Mouse (Mus musculus): Measurements from ENCODE around the gene Lrrc26.
A peak's percentile ranks its signal among the peaks of the same experiment; 100 is the strongest.

DNA sequence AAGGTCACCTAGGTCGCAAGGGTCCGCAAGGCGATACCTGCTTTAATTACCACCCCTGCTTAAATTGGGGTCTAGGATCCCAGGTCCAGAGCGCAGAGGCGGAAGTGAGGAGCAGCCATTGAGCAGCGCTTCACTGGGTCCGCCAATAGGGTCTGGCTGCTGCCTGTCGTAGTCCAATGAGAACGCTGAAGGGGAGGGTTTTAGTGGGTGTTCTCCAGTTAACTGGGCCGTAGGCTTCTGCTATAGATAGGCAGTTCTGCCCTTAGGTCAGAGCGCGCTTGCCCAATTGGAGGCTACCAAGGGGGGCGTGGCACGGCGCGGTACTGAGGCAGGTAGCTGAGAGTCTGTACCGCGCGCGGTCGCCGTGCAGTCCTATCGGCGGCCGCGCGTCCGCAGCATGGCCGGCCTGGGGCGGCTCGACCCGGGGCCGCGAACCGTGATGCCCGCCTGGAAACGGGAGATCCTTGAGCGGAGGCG, 27.4 kb upstream of the Lrrc26 start, which contains the start of gene Tprn:
- TF ChIP-seq EP300 (optimal IDR thresholded peaks at IDR 0.05) = peak; percentile 61
- 0 out of 2 replicates have a peak, but pooled peaks have one; percentile 9 for TF ChIP-seq CTCF (IDR thresholded peaks at IDR 0.05; ENCODE audit: low read depth)
